Mouse (Mus musculus) T-cell, adult 2 months (primary cell): ENCODE measurements around the gene Olfr706.
"Not testable (repeated sequence)": the region's sequence is repeated elsewhere in the genome, so short reads cannot be mapped to it uniquely, and the experiment has no call there.

Experiments used
- DNase-seq: peaks from one replicate; pipeline ENCODE4 v3.0.0; 2022; ENCODE audit warnings: low spot score

Olfr706 gene

DNA sequence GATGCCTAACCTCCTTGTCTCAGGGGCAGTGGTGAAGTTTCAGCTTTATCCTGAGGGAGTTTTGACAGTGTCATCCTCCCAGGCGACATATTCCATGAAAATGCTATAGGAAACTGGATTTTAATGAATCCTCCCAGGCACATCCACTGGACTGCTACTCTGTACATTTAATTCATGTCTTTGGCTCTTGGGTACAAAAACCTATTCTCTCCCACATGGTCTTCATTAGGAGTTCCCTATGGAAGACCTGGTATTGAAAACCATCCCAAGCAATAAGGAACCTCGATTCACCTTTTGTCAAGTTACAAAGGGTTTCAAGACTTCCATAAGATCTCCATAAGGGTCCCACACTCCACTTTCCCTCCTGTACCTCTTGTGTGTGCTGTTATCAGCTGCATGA, at the start of gene Olfr706:
TSS of gene Olfr706 (minus strand) at position 101 of the 400 bp plus-strand sequence.
- DNase-seq, result no peak

DNA sequence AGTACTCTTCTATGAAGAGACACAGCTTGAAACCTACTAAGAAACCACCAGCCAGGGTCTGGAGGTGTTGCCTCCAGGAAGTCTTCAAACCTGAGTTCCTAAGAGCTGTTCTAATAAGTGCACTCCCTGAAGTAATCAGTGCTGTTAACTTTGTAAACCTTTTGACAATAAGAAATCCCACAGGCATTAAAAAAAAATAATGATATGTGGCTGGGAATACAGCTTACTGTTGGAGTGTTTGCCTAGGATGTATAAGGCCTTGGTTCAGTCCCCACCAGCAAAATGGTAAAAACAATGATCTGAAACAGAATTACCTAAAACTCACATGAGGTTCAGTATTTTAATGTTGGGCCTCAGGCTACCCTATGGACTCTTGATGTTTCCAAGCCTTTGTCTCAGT, 44.2 kb upstream of the Olfr706 start, which contains the start of gene Olfr709-ps1:
TSS of gene Olfr709-ps1 (minus strand) at position 101 of the 400 bp plus-strand sequence.
- no peak for DNase-seq

DNA sequence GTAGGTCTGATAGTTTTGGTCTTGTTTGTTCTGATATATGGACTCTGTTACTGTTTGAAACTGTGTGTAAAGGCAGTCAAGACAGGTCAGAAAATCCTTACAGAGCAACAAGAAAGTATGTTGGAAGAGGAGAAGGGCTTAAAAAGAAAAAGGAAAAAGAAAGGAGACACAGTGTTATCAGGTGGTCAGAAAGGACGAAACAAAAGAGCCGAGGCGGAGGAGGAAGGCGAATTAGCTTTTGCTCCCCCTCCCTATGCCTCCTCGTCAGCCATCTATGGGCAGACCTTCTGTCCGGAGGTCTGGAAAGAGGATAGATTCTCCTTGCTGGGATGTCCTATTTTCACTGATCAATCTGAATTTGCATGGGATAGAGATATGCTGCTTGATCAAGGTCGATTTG, 33.0 kb upstream of the Olfr706 start:
- not testable (repeated sequence) for DNase-seq

DNA sequence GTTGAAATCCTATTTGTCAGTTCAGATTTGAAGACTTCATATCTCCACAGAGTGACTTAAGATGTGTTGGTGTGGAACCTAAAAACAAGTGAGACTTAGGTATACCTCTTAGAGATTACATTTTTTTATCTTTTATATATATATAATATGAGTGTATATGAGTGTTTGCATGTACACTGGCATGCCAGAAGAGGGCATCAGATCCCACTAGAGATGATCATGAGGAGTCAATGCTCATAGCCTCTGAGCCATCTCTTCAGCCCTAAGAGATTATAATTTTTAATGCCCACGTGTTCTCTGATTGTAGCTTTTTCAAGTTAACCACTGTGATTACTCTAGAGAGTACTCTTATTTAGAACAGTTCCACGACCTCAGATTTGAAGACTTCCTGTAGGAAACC, 19.7 kb upstream of the Olfr706 start, which contains the start of gene Olfr1532-ps1:
TSS of gene Olfr1532-ps1 (plus strand) at position 326 of the 400 bp plus-strand sequence.
- DNase-seq, result no peak

DNA sequence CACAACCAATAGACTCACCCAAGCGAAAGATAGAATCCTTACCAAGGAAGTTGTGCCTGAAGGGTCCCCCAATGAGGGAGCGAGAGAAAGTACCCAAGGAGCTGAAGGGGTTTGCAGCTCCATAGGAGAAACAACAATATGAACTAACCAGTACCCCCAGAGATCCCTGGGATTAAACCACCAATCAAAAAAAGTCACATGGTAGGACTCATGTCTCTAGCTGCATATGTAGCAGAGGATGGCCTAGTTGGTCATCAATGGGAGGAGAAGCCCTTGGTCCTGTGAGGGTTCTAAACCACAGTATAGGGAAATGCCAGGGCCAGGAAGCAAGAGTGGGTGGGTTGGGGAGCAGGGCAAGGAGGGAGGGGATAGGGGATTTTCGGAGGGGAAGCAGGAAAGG, 13.2 kb upstream of the Olfr706 start, which contains the start of gene Olfr707:
TSS of gene Olfr707 (minus strand) at position 101 of the 400 bp plus-strand sequence.
- not testable (repeated sequence) for DNase-seq

DNA sequence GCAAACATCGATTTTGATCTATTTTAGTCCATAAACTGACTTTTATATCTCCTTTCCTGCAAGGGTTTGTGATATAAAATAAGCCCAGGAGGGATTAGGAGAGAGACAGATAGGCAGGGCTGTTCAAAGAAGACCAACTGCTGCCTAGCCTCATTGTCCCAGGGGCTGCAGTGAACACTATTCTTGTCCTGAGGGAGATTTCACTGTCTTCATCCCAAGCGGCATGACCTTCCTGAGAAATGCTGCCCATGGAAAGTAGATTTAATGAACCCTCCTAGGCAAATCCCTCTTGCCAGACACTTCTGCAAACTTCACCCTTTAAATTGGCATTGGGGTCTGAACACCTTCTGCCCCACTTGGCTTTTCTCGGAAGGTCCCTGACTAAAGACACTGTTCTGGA, 11.2 kb downstream of the Olfr706 start, which contains the start of gene Olfr705:
TSS of gene Olfr705 (minus strand) at position 101 of the 400 bp plus-strand sequence.
- DNase-seq, result no peak

DNA sequence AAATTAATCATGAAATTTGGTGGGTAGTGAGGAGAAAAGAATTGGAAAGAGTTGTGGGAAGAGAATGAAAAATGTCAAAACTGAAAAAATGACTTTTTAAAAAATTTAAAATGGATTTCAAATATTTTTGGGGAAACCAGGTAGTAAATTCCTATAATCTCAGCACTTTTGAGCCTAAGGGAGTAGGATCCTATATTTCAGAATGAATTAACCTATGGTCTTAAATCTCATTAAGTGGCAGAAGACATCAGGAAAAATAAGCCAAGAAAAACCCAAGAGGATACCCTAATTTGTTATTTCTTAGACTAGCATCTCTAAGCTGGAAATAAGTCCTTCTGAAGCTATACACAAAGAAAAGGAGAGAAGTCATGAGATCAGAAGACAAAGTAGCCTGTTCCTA, 25.1 kb downstream of the Olfr706 start, which contains the start of gene Olfr704:
TSS of gene Olfr704 (plus strand) at position 301 of the 400 bp plus-strand sequence.
- DNase-seq, result no peak

DNA sequence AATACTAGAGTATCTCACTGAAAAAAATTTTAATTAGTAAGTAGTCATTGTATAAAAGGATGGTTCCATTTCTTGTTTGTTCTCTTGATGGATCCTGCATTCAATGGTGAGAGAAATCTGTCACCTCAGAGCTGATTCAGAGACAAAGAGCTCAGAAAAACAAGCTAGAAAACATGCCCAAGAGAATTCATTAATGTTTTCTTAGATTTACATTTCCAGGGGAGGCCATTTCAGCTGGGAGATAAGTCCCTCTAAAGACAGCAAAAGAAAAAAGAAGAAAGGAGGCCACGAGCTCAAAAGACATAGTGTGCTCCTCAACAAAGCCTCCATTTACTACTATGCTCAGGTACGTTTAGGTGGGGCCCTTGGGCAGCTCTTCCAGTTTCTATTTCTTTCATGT, 44.9 kb downstream of the Olfr706 start, which contains the start of gene Olfr703:
TSS of gene Olfr703 (plus strand) at position 301 of the 400 bp plus-strand sequence.
- no peak for DNase-seq

DNA sequence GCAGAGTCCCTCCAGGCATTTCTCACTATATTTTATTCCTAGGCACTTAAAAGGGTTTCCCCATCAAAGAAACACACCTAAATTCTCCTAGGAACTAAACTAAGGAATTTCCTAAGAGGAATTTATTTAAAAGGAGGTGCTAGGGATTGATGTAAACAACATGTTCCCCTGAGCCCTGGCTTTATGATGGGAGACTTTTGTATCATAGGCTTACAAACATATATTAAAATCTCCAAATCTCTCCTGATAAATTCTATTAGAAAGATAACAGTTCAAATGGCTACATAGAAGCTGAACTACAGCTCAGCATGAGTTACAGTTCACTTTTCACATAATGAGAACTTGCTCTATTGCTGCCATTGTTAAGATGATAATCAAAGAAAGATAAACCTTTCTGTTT, 54.2 kb downstream of the Olfr706 start, which contains the start of gene Olfr702:
TSS of gene Olfr702 (minus strand) at position 101 of the 400 bp plus-strand sequence.
- DNase-seq, result no peak
